ENCODE assay signal across 16 mouse cellular contexts in genomic region chr7:114807343-114807742, GRCm38 (mm10).
DNase-seq lines count a peak whose midpoint lies in the region; ATAC-seq and TF ChIP-seq lines count a peak whose summit lies in the region.
"Had no signal": no experiment of that assay in that cellular context is flagged by ENCODE, and none has a peak within 500 bp of the region (broad histone marks: within the 10 kb centered on the region; RNA-seq: fewer than 3 reads in every experiment).

No protein-coding gene starts in this region.

- no peaks in the 10 kb centered on the region for H3K36me3 ChIP-seq in heart, embryonic 12.5 days
- no peaks in the 10 kb centered on the region for H3K36me3 ChIP-seq in stomach, postnatal 0 days (ENCODE audit: control insufficient read depth, insufficient read depth, low read length)
- H3K36me3 ChIP-seq in heart, adult 2 months (ENCODE audit: control insufficient read depth, insufficient read depth, low read length): no peaks in the 10 kb centered on the region
- H3K36me3 ChIP-seq: forebrain, embryonic 15.5 days; G1E; limb, embryonic 13.5 days had no signal

- H3K4me1 ChIP-seq in heart, embryonic 12.5 days (replicated peaks): no peaks in the 10 kb centered on the region
- H3K4me1 ChIP-seq in stomach, postnatal 0 days (replicated peaks; ENCODE audit: control insufficient read depth, insufficient read depth): no peaks in the 10 kb centered on the region
- no peaks in the 10 kb centered on the region for H3K4me1 ChIP-seq in heart, adult 2 months (ENCODE audit: control insufficient read depth, insufficient read depth, low read length)
- H3K4me1 ChIP-seq: limb, embryonic 13.5 days had no signal

- no peak overlapping the region for H3K27ac ChIP-seq in heart, embryonic 12.5 days (ENCODE audit: poor library complexity, severe bottlenecking)
- 0 out of 2 replicates have a peak overlapping the region, but pooled peaks have one; percentile 18 for H3K27ac ChIP-seq in stomach, postnatal 0 days (replicated peaks)
- H3K27ac ChIP-seq in heart, adult 2 months: no peak overlapping the region
- H3K27ac ChIP-seq: forebrain, embryonic 15.5 days; limb, embryonic 13.5 days had no signal

- TF ChIP-seq POLR2A in heart, adult 2 months (IDR thresholded peaks at IDR 0.05; ENCODE audit: insufficient read depth, low read depth, low read length): no peak

- no peak overlapping the region for H3K9ac ChIP-seq in heart, embryonic 12.5 days
- no peak overlapping the region for H3K9ac ChIP-seq in stomach, postnatal 0 days (ENCODE audit: low read length)
- H3K9ac ChIP-seq in heart, adult 2 months (ENCODE audit: low read depth, low read length): no peak overlapping the region
- H3K9ac ChIP-seq: forebrain, embryonic 15.5 days; limb, embryonic 13.5 days had no signal

- H3K9me3 ChIP-seq in heart, embryonic 12.5 days (replicated peaks): 0 out of 2 replicates have a peak, but pooled peaks cover 8% of the 10 kb centered on the region
- H3K9me3 ChIP-seq in stomach, postnatal 0 days (ENCODE audit: control insufficient read depth, low read length): no peaks in the 10 kb centered on the region
- H3K9me3 ChIP-seq: forebrain, embryonic 15.5 days; G1E had no signal

- H3K79me2 ChIP-seq in heart, adult 2 months (replicated peaks; ENCODE audit: control insufficient read depth, insufficient read depth, low read length): no peaks in the 10 kb centered on the region

- no peak for ATAC-seq in heart, embryonic 12.5 days (ENCODE audit: insufficient number of reproducible peaks, low FRiP score)
- peak; percentile 21; the same call in 1 of the 2 replicates for ATAC-seq in stomach, postnatal 0 days (ENCODE audit: low FRiP score, low TSS enrichment)
- ATAC-seq: forebrain, embryonic 15.5 days; inflammation-experienced regulatory T-cells, adult 6 months had no signal

- no peak for TF ChIP-seq CTCF in stomach, postnatal 0 days (IDR thresholded peaks at IDR 0.05; ENCODE audit: low read depth)
- TF ChIP-seq CTCF in heart, adult 2 months (IDR thresholded peaks at IDR 0.05): no peak

- TF ChIP-seq EP300 in stomach, postnatal 0 days (optimal IDR thresholded peaks at IDR 0.05): no peak
- no peak for TF ChIP-seq EP300 in heart, adult 2 months (IDR thresholded peaks at IDR 0.05; ENCODE audit: insufficient read depth, low read depth, low read length)

- WGBS in heart, embryonic 12.5 days: 67% methylated on average over 5 of the region's 5 CpGs
- WGBS in stomach, postnatal 0 days: 46% methylated on average over 5 of the region's 5 CpGs
- 68% methylated on average over 5 of the region's 5 CpGs for WGBS in heart, adult 2 months

- H3K27me3 ChIP-seq in heart, embryonic 12.5 days (replicated peaks): no peaks in the 10 kb centered on the region
- no peaks in the 10 kb centered on the region for H3K27me3 ChIP-seq in stomach, postnatal 0 days (ENCODE audit: control insufficient read depth, insufficient read depth, low read length)
- H3K27me3 ChIP-seq in heart, adult 2 months (ENCODE audit: control insufficient read depth, insufficient read depth, low read length): no peaks in the 10 kb centered on the region
- H3K27me3 ChIP-seq: forebrain, embryonic 15.5 days; limb, embryonic 13.5 days had no signal

- peak; percentile 23 for DNase-seq in heart, adult 11 months
- peak; percentile 76 for DNase-seq in right cerebral cortex, adult 18-20 months
- no peak for DNase-seq in right cerebral cortex, postnatal 14 days
- DNase-seq in left cerebral cortex, adult 9 months (ENCODE audit: low spot score in 2 of 2): peak; percentile 15 to 67
- DNase-seq in stomach, postnatal 0 days (ENCODE audit: low spot score): no peak
- no peak for DNase-seq in testis, postnatal 10 days (ENCODE audit: low spot score)
- no peak for DNase-seq in heart, adult 2 months
- DNase-seq: cerebellum, adult 2 months; kidney, postnatal 10 days; lung, adult 2 months; thymus, postnatal 36 days had no signal

- H3K4me2 ChIP-seq in heart, embryonic 12.5 days: no peak overlapping the region
- H3K4me2 ChIP-seq in stomach, postnatal 0 days (replicated peaks; ENCODE audit: low read depth): no peak overlapping the region
- H3K4me2 ChIP-seq: forebrain, embryonic 15.5 days; limb, embryonic 13.5 days had no signal

- no peak overlapping the region for H3K4me3 ChIP-seq in heart, embryonic 12.5 days
- H3K4me3 ChIP-seq in stomach, postnatal 0 days (ENCODE audit: low read depth, low read length): no peak overlapping the region
- H3K4me3 ChIP-seq in heart, adult 2 months: no peak overlapping the region
- H3K4me3 ChIP-seq: forebrain, embryonic 15.5 days; limb, embryonic 13.5 days had no signal

- intact Hi-C loops in heart, adult 2 months (cut with DNase I): no loop called here

Comparison
In these comparisons a context has a peak if more than half of its experiments do, and no peak if none do; other contexts are left out.
1. DNase-seq: peak in heart, adult 11 months (single experiment), right cerebral cortex, adult 18-20 months (single experiment) and left cerebral cortex, adult 9 months (2 of 2); none in right cerebral cortex, postnatal 14 days (single experiment), stomach, postnatal 0 days (single experiment), testis, postnatal 10 days (single experiment) and heart, adult 2 months (0 of 2).